Mouse (Mus musculus) yolk sac, embryonic 10.5 days (tissue): Measurements from ENCODE around the gene Gstm7.
"Not testable (repeated sequence)": the region's sequence is repeated elsewhere in the genome, so short reads cannot be mapped to it uniquely, and the experiment has no call there.

ENCODE experiments used
- DNase-seq: peaks from one replicate; pipeline ENCODE4 v3.0.0-alpha.2; 2017; ENCODE audit warnings: low spot score

The Gstm7 gene

DNA sequence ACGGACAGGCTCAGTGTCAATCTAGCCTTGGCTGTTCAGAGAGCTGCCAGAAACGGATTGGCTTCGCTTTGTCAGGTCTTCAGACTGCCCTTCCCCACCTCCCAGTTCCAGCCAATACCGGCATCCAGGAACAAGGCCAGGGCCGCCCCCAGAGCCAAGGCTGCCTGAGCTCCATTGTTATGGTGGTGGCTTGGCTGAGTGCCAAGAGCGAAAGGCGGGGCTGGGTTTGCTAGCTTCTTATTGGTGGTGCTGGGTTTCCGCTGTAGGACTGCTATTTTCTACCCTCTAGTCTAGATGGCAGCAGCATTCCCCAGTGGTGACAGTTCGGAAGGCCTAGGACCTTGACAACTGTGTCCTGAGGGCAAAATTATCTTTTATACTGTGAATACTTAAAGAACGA lies at the start of gene Gstm7:
Gene Gstm7, minus strand, starts transcription at position 148 of the 400 bp plus-strand sequence.
- peak; percentile 96 for DNase-seq

GRCm38 (mm10) chr3:107981261-107981660 lies 49.6 kb upstream of the Gstm7 start:
- no peak for DNase-seq

DNA sequence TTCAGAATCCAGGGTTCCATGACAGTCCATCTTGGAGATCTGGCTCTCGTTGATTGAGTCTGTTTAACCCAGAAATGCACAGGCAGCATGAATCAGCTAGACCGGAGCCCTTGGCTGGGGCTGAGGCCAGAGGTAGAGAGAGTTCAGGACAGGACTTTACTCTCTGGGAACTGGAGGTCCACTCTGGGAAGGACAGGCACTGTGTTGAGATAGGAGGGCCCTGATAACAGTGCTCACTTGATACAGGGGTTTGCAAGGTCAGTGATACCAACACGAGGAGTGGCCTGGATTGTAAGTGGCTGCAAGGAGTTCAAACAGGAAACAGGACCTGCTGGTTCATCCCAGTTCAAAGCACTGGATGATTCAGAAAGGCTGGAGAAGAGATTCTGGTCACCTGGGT lies 46.1 kb upstream of the Gstm7 start:
- DNase-seq: peak; percentile 77

GRCm38 (mm10) chr3:107974237-107974636 lies 42.6 kb upstream of the Gstm7 start:
- DNase-seq: no peak

DNA sequence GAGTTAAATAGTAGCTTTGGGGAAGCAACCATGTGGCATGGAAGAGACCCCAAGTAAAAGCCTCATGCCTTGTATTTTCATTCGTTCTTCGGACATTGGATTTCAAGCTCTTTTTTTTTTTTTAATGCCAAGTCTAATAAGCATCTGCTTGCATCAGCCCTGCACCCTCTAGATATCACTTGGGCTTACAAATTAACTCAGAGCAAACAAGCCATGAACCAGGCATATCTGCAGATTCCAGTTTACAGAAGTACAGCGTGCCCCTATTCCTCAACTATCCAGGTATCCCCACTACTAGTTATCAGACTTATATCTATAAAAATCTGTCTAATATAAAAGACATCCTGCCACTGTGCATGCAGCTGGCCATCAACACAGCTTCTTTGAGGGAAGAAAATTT lies 40.5 kb upstream of the Gstm7 start:
- DNase-seq: no peak

- DNase-seq: not testable (repeated sequence)
Observed at GRCm38 (mm10) chr3:107971101-107971500, 39.5 kb upstream of the Gstm7 start.

- DNase-seq: no peak
Observed at GRCm38 (mm10) chr3:107968724-107969395, 37.2 kb upstream of the Gstm7 start, which contains the start of gene Gstm3. TSS of gene Gstm3 (minus strand) at chr3:107969283.

GRCm38 (mm10) chr3:107966631-107967030 lies 35.0 kb upstream of the Gstm7 start:
- no peak for DNase-seq

DNA sequence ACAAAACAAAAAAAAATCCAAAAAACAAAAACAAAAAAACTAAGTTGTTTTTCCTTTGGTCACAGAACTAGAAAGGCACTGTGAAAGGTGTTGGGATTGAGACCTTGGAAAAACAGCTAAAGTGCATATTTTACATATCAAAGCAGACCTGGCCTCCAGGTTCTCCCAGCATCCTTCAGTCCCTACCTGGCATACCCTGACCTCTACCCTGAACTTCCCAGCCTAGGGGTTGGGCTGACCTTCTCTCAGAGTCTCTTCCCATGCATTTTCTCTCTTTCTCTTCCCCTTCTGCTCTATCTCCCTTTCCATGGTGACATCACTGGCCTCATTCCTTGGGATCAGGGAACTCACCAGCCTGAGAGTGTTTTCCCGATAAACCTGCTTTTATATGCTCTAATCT lies 34.0 kb upstream of the Gstm7 start:
- DNase-seq: no peak

GRCm38 (mm10) chr3:107964656-107965308 lies 33.2 kb upstream of the Gstm7 start:
- DNase-seq: no peak

GRCm38 (mm10) chr3:107964026-107964425 lies 32.4 kb upstream of the Gstm7 start:
- DNase-seq: no peak

DNA sequence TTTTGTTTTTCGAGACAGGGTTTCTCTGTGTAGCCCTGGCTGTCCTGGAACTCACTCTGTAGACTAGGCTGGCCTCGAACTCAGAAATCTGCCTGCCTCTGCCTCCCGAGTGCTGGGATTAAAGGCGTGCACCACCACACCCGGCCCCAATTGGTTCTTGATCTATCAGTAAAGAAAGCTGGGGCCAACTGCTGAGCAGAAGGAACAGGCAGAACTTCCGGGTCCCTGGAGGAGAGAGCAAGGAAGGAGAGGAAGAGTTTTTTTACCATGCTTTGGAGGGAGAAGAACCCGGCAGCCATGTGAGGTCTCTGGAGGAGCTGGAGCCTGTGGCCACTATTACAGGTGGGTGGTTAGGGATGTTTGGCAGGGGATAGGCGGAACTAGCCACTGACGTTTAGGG lies 23.6 kb upstream of the Gstm7 start:
- not testable (repeated sequence) for DNase-seq

DNA sequence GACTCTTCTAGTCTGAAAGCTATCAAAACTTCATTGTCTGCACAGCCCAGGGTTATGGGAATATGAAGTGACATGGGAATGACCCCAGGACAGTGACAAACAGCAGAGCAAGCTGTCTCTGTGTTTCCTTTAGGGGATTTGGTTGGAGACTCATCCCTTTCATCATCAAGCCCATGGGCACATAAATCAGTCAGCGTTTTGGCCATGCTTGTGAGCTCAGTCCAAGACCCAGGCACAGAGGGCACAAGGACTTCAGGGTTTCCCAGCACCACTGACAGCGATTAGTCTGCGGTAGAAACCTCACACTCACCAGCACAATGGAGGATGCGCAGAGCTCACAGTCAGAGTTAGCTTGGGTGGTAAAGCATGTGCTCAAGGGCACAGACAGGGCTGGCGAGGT lies 22.3 kb upstream of the Gstm7 start:
- DNase-seq: no peak

- DNase-seq: no peak
Observed at GRCm38 (mm10) chr3:107953328-107953755, 21.7 kb upstream of the Gstm7 start.

DNA sequence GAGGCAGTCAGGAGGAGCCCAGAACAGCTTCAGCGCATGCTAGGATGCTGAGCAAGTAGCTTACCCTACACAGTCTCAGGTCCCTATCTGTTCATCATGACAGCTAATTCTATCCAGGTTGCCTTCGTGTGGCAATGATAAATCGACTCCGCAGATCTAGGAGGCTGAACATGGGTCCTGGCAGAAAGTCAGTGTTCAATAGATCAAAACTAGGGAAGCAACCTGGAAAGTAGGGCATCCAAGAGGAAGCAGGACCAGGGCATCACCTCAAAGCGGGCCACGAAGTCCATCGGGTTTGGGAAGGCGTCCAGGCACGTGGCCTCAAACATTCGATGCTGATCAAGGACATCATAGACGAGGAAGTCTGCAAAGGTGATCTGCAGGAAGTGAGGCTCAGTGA lies 18.9 kb upstream of the Gstm7 start:
- no peak for DNase-seq

- DNase-seq: not testable (repeated sequence)
Observed at GRCm38 (mm10) chr3:107949461-107949860, 17.8 kb upstream of the Gstm7 start.

DNA sequence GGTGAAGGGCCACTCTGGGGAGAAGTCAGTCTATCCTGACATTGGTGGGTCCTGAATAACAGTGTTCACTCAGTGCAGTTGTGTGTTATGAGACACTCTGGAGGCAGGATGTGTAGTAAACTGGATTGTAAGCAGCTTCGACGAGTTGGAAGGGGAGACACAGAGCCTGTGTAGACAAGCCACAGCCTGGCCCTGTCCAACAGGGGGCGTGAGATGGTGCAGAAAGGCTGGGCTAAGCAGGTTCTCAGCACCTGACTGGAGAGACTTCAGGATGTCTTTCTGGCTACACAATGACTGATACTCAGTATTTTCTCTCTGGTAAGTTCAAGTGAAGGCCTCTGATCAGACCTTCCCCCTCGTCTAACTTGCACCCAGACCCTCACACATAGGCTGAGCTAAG lies 14.1 kb upstream of the Gstm7 start:
- no peak for DNase-seq

- peak; percentile 58 for DNase-seq
Observed at GRCm38 (mm10) chr3:107943239-107943990, 11.8 kb upstream of the Gstm7 start, which contains the start of gene Gstm6. TSS of gene Gstm6 (minus strand) at chr3:107943749.

GRCm38 (mm10) chr3:107941261-107941660 lies 9.6 kb upstream of the Gstm7 start:
- DNase-seq: no peak

DNA sequence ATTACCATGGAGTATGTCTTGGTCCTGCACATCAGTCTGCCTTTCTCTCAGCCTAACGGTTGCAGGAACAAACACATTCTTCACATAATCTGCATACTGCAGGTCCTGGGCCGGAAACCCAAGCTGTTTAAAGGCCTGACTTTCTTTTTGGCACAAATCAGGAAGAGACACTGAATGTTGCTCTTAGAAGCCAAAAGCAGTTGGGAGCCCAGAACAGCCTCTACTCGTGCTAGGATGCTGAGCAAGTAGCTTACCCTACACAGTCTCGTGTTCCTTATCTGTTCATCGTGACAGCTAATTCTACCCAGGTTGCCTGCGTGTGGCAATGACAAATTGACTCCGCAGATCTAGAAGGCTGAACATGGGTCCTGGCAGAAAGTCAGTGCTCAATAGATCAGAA lies 8.9 kb upstream of the Gstm7 start:
- DNase-seq: no peak

DNA sequence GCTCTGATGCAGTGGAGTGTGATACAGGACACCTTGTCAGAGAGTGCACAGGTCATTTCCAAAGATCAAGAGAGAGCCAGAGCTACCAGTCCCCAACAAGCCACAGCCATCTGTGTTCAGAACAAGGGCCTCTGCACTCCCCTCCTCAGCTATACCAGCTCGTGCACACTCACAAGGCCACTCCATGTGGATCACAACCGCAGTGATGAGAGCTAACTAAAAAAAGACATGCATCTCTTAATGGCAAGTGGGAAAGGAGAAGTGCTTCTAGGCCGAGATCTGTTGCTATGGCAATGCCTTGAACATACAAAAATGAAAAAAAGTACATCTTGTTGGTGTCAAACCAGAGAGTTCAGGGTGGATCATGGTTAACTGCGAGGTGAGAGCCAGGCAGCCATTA lies 8.2 kb upstream of the Gstm7 start:
- no peak for DNase-seq

- DNase-seq: peak; percentile 38
Observed at GRCm38 (mm10) chr3:107939403-107939802, 7.8 kb upstream of the Gstm7 start.

DNA sequence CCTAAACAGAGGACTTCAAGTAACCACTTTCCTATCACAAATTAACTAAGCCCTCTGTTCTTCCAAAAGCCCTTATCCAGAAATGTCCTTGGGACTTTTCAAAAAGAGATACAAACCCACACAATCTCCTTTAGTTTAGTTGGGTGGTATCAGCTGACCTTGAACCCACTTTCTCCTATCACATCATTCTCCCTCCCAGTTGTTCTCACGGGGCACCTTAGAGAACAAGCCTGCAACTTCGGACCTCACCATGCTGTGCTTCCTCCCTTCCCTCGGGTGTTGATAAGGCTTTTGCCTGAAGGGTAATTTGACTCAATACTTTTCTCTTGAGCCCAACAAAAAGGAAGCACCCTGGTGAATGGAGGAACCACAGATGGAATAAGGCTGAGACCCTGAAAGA lies 4.3 kb upstream of the Gstm7 start:
- no peak for DNase-seq
